Mouse (Mus musculus) embryonic facial prominence, embryonic 11.5 days (tissue): ENCODE results near the gene Wbp1. TPM values are rescaled to one million over a fixed set of nuclear protein-coding genes. Genes with fewer than 3 reads are reported as not detected.
A peak's percentile ranks its signal among the peaks of the same experiment; 100 is the strongest.

Source experiments
- ATAC-seq: fragments of 200-750 bp; cut with Nextera tagmentation; replicated peaks from 2 replicates; pipeline ENCODE4 v1.8.0; 2017; ENCODE audit warnings: low read depth; ENCODE audit not compliant: insufficient number of reproducible peaks, low FRiP score, low TSS enrichment
- DNase-seq: peaks from one replicate; pipeline ENCODE4 v3.0.0-alpha.2; 2015; ENCODE audit warnings: low spot score
- H3K27ac ChIP-seq: fragments of 300-500 bp; sonication (generic); replicated peaks from 2 replicates; pipeline ENCODE4 v1.5.1; 2014; ENCODE audit warnings: mild to moderate bottlenecking, low read depth, low read length, control low read depth
- H3K27me3 ChIP-seq: fragments of 300-500 bp; sonication (generic); 2 replicates; pipeline ENCODE4 v1.6.1; 2014; ENCODE audit warnings: mild to moderate bottlenecking, low read length, moderate library complexity, mixed read lengths; ENCODE audit not compliant: control insufficient read depth, insufficient read depth
- H3K36me3 ChIP-seq: fragments of 300-500 bp; sonication (generic); replicated peaks from 2 replicates; pipeline ENCODE4 v1.6.1; 2014; ENCODE audit warnings: low read depth, mild to moderate bottlenecking, low read length, moderate library complexity, mixed read lengths; ENCODE audit not compliant: control insufficient read depth, insufficient read depth
- H3K4me1 ChIP-seq: fragments of 300-500 bp; sonication (generic); 2 replicates; pipeline ENCODE4 v1.6.1; 2014; ENCODE audit warnings: low read length, mixed read lengths; ENCODE audit not compliant: control insufficient read depth, insufficient read depth
- H3K4me2 ChIP-seq: fragments of 300-500 bp; sonication (generic); 2 replicates; pipeline ENCODE4 v1.6.1; 2014; ENCODE audit warnings: low read depth, mild to moderate bottlenecking, control low read depth, low read length, moderate library complexity
- H3K4me3 ChIP-seq: fragments of 300-500 bp; sonication (generic); 2 replicates; pipeline ENCODE4 v1.5.1; 2014; ENCODE audit warnings: low read depth, low read length, control low read depth
- H3K9ac ChIP-seq: fragments of 300-500 bp; sonication (generic); replicated peaks from 2 replicates; pipeline ENCODE4 v1.6.1; 2014; ENCODE audit warnings: mild to moderate bottlenecking, control low read depth, low read length
- H3K9me3 ChIP-seq: fragments of 300-500 bp; sonication (generic); replicated peaks from 2 replicates; pipeline ENCODE4 v1.6.1; 2016; ENCODE audit warnings: mild to moderate bottlenecking, low read length, inconsistent platforms, mixed read lengths; ENCODE audit not compliant: control insufficient read depth
- WGBS: fragments of 180-500 bp; shearing (Covaris S2); extraction: QIAGEN DNeasy Blood & Tissue Kit; methylation state at CpG from one replicate; pipeline ENCODE4 v1.1.7; 2014; 5-methylcytosine and 5-hydroxymethylcytosine counted together
- polyA plus RNA-seq: library from polyadenylated mRNA; unstranded; fragments of >200 nt; fragmentation: Nextera tagmentation; extraction: Ambion mirVana; gene quantifications from 2 replicates; pipeline ENCODE4 v1.2.1, GENCODE M21; 2014

Wbp1 gene
- polyA plus RNA-seq, 1 experiment from 2014 or later, result 146 TPM

- peak overlapping the region; percentile 73; the same call in 1 of the 2 replicates for H3K9ac ChIP-seq
- peaks cover 8% of the 10 kb centered on the region for H3K4me1 ChIP-seq
- no peak overlapping the region for H3K27ac ChIP-seq
- H3K4me2 ChIP-seq, result peak overlapping the region; percentile 55
- WGBS, result 74% methylated on average over 7 of the region's 7 CpGs
- no peaks in the 10 kb centered on the region; the same call in 1 of the 2 replicates for H3K36me3 ChIP-seq
- ATAC-seq (no peak), DNase-seq (no peak)
- H3K9me3 ChIP-seq, result no peaks in the 10 kb centered on the region
- no peaks in the 10 kb centered on the region for H3K27me3 ChIP-seq
- no peak overlapping the region; the same call in 1 of the 2 replicates for H3K4me3 ChIP-seq
Measured at GRCm38 (mm10) chr6:83119734-83120051, 1.7 kb downstream of the Wbp1 start.

- 86% methylated on average over 14 of the region's 14 CpGs for WGBS
- no peak for ATAC-seq
- H3K4me1 ChIP-seq, result peaks cover 8% of the 10 kb centered on the region
- H3K9ac ChIP-seq, result no peak overlapping the region
- H3K4me2 ChIP-seq, result peak overlapping the region; percentile 55
- no peak overlapping the region; the same call in 1 of the 2 replicates for H3K4me3 ChIP-seq
- no peaks in the 10 kb centered on the region for H3K9me3 ChIP-seq
- no peak overlapping the region for H3K27ac ChIP-seq
- H3K36me3 ChIP-seq, result no peaks in the 10 kb centered on the region; the same call in 1 of the 2 replicates
- H3K27me3 ChIP-seq, result no peaks in the 10 kb centered on the region
- DNase-seq, result no peak
Measured at GRCm38 (mm10) chr6:83118825-83119733, 2.3 kb downstream of the Wbp1 start.

GRCm38 (mm10) chr6:83118369-83118768 lies 3.0 kb downstream of the Wbp1 start:
- no peak for ATAC-seq
- H3K9ac ChIP-seq, result no peak overlapping the region
- 84% methylated on average over 11 of the region's 11 CpGs for WGBS

GRCm38 (mm10) chr6:83117616-83118015 lies 3.7 kb downstream of the Wbp1 start:
- H3K9me3 ChIP-seq, result no peaks in the 10 kb centered on the region
- no peak for DNase-seq
- peaks cover 5% of the 10 kb centered on the region for H3K4me1 ChIP-seq
- no peak for ATAC-seq
- H3K27ac ChIP-seq, result no peak overlapping the region
- H3K4me3 ChIP-seq, result no peak overlapping the region
- no peak overlapping the region for H3K9ac ChIP-seq
- H3K4me2 ChIP-seq, result no peak overlapping the region
- WGBS, result 88% methylated on average over 13 of the region's 13 CpGs
- no peaks in the 10 kb centered on the region for H3K27me3 ChIP-seq
- H3K36me3 ChIP-seq, result no peaks in the 10 kb centered on the region; the same call in 1 of the 2 replicates

More at GRCm38 (mm10) chr6:83118369-83118768, 3.0 kb downstream of the Wbp1 start:
- H3K9me3 ChIP-seq, result no peaks in the 10 kb centered on the region
- H3K4me2 ChIP-seq, result no peak overlapping the region
- H3K4me3 ChIP-seq, result no peak overlapping the region
- no peak for DNase-seq
- no peak overlapping the region for H3K27ac ChIP-seq
- H3K4me1 ChIP-seq, result peaks cover 8% of the 10 kb centered on the region
- no peaks in the 10 kb centered on the region; the same call in 1 of the 2 replicates for H3K36me3 ChIP-seq
- H3K27me3 ChIP-seq, result no peaks in the 10 kb centered on the region

- Histone ChIP-seq H3K9ac (no peak overlapping the region), H3K27me3 (no peaks in the 10 kb centered on the region), H3K4me1 (peaks cover 5% of the 10 kb centered on the region), H3K27ac (no peak overlapping the region), H3K4me2 (no peak overlapping the region), H3K36me3 (no peaks in the 10 kb centered on the region; the same call in 1 of the 2 replicates), H3K4me3 (no peak overlapping the region), H3K9me3 (no peaks in the 10 kb centered on the region)
- ATAC-seq (no peak), DNase-seq (no peak)
- 85% methylated on average over 4 of the region's 4 CpGs for WGBS
Measured at GRCm38 (mm10) chr6:83117165-83117438, 4.3 kb downstream of the Wbp1 start.

- ATAC-seq (no peak), DNase-seq (no peak)
- peaks cover 5% of the 10 kb centered on the region for H3K4me1 ChIP-seq
- H3K4me3 ChIP-seq, result peak overlapping the region; percentile 75
- H3K27ac ChIP-seq, result no peak overlapping the region
- H3K27me3 ChIP-seq, result no peaks in the 10 kb centered on the region
- H3K36me3 ChIP-seq, result no peaks in the 10 kb centered on the region; the same call in 1 of the 2 replicates
- H3K9ac ChIP-seq, result peak overlapping the region; percentile 85
- WGBS, result 77% methylated on average over 11 of the region's 11 CpGs
- H3K4me2 ChIP-seq, result peak overlapping the region; percentile 78
- H3K9me3 ChIP-seq, result no peaks in the 10 kb centered on the region
Measured at GRCm38 (mm10) chr6:83116373-83117164, 4.8 kb downstream of the Wbp1 start.

- no peaks in the 10 kb centered on the region for H3K9me3 ChIP-seq
- no peaks in the 10 kb centered on the region for H3K27me3 ChIP-seq
- H3K27ac ChIP-seq, result 0 out of 2 replicates have a peak overlapping the region, but pooled peaks have one; percentile 5
- DNase-seq, result no peak
- peak; percentile 31 for ATAC-seq
- WGBS, result 3% methylated on average over 46 of the region's 48 CpGs
- peak overlapping the region; percentile 85 for H3K9ac ChIP-seq
- H3K4me1 ChIP-seq, result peaks cover 5% of the 10 kb centered on the region
- H3K4me3 ChIP-seq, result peak overlapping the region; percentile 75
- H3K4me2 ChIP-seq, result peak overlapping the region; percentile 78
- no peaks in the 10 kb centered on the region; the same call in 1 of the 2 replicates for H3K36me3 ChIP-seq
Measured at GRCm38 (mm10) chr6:83115682-83116372, 5.5 kb downstream of the Wbp1 start.
